Mouse (Mus musculus): ENCODE data around the gene Pik3r4.

GRCm38 (mm10) chr9:105719851-105720395 is 77.1 kb downstream of the Pik3r4 start:
- TF ChIP-seq CTCF (IDR thresholded peaks at IDR 0.05; ENCODE audit: control insufficient read depth, insufficient read depth, insufficient read length) (no peak), MAX (IDR thresholded peaks at IDR 0.05) (no peak), MYOD1 (IDR thresholded peaks at IDR 0.05; ENCODE audit: control insufficient read depth, insufficient read length, low read depth) (no peak), USF1 (IDR thresholded peaks at IDR 0.05; ENCODE audit: low read depth) (no peak), MYOG (IDR thresholded peaks at IDR 0.05; ENCODE audit: control insufficient read depth, extremely low read depth, insufficient read length) (no peak), FOSL1 (IDR thresholded peaks at IDR 0.05; ENCODE audit: insufficient read depth, low read length, poor library complexity, severe bottlenecking) (no peak), CEBPB (IDR thresholded peaks at IDR 0.05; ENCODE audit: low read depth) (no peak)

Data from C2C12 (cell line).